Mouse (Mus musculus) MEL (cell line): ENCODE data around the gene Akr1c14.

ENCODE experiments used
- CHD1 ChIP-seq: IDR thresholded peaks from 2 replicates; pipeline ENCODE4 v1.6.1; 2012; ENCODE audit warnings: low read depth, mild to moderate bottlenecking, inconsistent platforms, low read length, improper control_type of control experiment
- CTCF ChIP-seq, 3 experiments: IDR thresholded peaks in 2 of 3; conservative IDR thresholded peaks in 1 of 3; 2 replicates each; pipeline ENCODE4 v1.5.1; 2011 to 2012; ENCODE audit warnings: low read length in 3 of 3, low read depth in 2 of 3, mild to moderate bottlenecking in 2 of 3, improper control_type of control experiment in 1 of 3, inconsistent platforms in 1 of 3, mixed read lengths in 1 of 3, moderate library complexity in 1 of 3; ENCODE audit not compliant: control insufficient read depth in 1 of 3, insufficient read depth in 1 of 3, poor library complexity in 1 of 3, severe bottlenecking in 1 of 3
- EP300 ChIP-seq, 2 experiments: IDR thresholded peaks; 2 replicates each; pipeline ENCODE4 v1.6.1; 2011; ENCODE audit warnings: improper control_type of control experiment in 2 of 2, low read length in 2 of 2, low read depth in 1 of 2, mild to moderate bottlenecking in 1 of 2
- GATA1 ChIP-seq: IDR thresholded peaks from 2 replicates; pipeline ENCODE4 v1.6.1; 2011; ENCODE audit warnings: low read depth, low read length, improper control_type of control experiment
- HCFC1 ChIP-seq: IDR thresholded peaks from 2 replicates; pipeline ENCODE4 v1.6.1; 2012; ENCODE audit warnings: low read depth, mild to moderate bottlenecking, inconsistent platforms, low read length, improper control_type of control experiment, moderate library complexity
- MEF2A ChIP-seq: IDR thresholded peaks from 2 replicates; pipeline ENCODE4 v1.6.1; 2014; ENCODE audit warnings: low read depth, mild to moderate bottlenecking, inconsistent platforms, low read length, improper control_type of control experiment; ENCODE audit not compliant: poor library complexity, insufficient replicate concordance, severe bottlenecking; ENCODE audit errors: extremely low read depth
- MXI1 ChIP-seq: IDR thresholded peaks from 2 replicates; pipeline ENCODE4 v1.6.1; 2011; ENCODE audit warnings: mild to moderate bottlenecking, low read depth, low read length, improper control_type of control experiment
- MYB ChIP-seq: IDR thresholded peaks from 2 replicates; pipeline ENCODE4 v1.6.1; 2011; ENCODE audit warnings: mild to moderate bottlenecking, low read depth, low read length, improper control_type of control experiment
- NRF1 ChIP-seq: IDR thresholded peaks from 2 replicates; pipeline ENCODE4 v1.6.1; 2014; ENCODE audit warnings: low read depth, mild to moderate bottlenecking, inconsistent platforms, low read length, improper control_type of control experiment, moderate library complexity; ENCODE audit not compliant: poor library complexity, insufficient read depth, severe bottlenecking
- POLR2A ChIP-seq, 2 experiments: IDR thresholded peaks; 2 replicates each; pipeline ENCODE4 v1.6.1; 2011 to 2012; ENCODE audit warnings: low read length in 2 of 2, mild to moderate bottlenecking in 2 of 2, control low read depth in 1 of 2, improper control_type of control experiment in 1 of 2, low read depth in 1 of 2, moderate library complexity in 1 of 2; ENCODE audit not compliant: control insufficient read depth in 1 of 2, insufficient read depth in 1 of 2, poor library complexity in 1 of 2
- TCF12 ChIP-seq: IDR thresholded peaks from 2 replicates; pipeline ENCODE4 v1.6.1; 2014; ENCODE audit warnings: low read depth, mild to moderate bottlenecking, inconsistent platforms, low read length, improper control_type of control experiment, moderate library complexity

DNA sequence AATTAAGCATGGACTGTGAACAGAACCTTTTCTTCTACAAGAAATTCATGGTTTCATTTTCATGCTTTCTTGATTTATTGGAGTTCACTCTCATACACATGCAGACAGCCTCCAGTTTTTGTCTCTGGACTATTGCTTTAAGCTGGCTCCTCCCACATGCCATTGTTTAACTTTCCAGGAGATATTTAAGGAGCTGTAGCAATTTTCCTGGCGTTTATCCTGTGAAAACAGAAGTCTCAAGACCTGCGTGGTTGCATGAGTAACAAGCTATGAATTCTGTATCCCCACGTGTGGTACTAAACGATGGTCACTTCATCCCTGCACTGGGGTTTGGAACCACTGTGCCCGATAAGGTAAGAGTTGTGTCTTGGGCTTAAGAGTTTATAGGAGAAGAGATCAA lies 10.6 kb downstream of the Akr1c14 start:
- TF ChIP-seq CTCF (IDR thresholded peaks at IDR 0.05 in 2 of 3, conservative IDR thresholded peaks at IDR 0.05 in 1 of 3; ENCODE audit: control insufficient read depth in 1 of 3, insufficient read depth in 1 of 3, low read depth in 2 of 3, low read length in 3 of 3, poor library complexity in 1 of 3, severe bottlenecking in 1 of 3) (no peak), HCFC1 (no peak), EP300 (IDR thresholded peaks at IDR 0.05; ENCODE audit: low read depth in 1 of 2, low read length in 2 of 2) (no peak), NRF1 (no peak), POLR2A (IDR thresholded peaks at IDR 0.05; ENCODE audit: control insufficient read depth in 1 of 2, insufficient read depth in 1 of 2, low read depth in 1 of 2, low read length in 2 of 2, poor library complexity in 1 of 2) (no peak), GATA1 (no peak), MEF2A (no peak), TCF12 (no peak), MYB (no peak), CHD1 (no peak), MXI1 (no peak)
